Mouse (Mus musculus): ENCODE measurements around the gene Wnt11. TPM values are rescaled to one million over a fixed set of nuclear protein-coding genes. Genes with fewer than 3 reads are reported as not detected.

The Wnt11 gene
- polyA plus RNA-seq, 1 experiment, result not detected

DNA sequence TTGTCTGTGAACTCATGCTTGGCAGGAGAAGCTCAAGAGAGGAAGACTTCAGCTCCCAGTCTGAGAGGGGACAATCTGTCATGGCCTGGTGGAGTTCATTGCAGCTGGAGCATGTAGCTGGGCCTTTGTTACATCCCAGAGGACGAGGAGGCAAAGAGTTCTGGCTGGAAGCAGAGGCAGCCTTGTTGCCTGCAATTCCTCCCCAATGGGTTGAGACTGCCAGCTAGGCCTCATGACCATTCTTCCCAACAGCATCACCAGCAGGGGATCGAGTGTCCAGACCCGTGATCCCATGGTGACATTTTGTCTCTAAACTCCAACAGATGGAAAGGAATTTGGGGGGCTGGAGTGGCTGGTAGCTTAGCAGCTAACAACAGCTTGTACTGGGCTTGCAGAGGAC lies 40.5 kb upstream of the Wnt11 start:
- peaks cover 4% of the 10 kb centered on the region for H3K4me1 ChIP-seq (ENCODE audit: control insufficient read depth, insufficient read depth, low read length)
- TF ChIP-seq POLR2A (IDR thresholded peaks at IDR 0.05; ENCODE audit: insufficient read depth, low read length) (no peak), CTCF (IDR thresholded peaks at IDR 0.05; ENCODE audit: low read depth, low read length) (no peak)
- H3K27ac ChIP-seq (ENCODE audit: insufficient read depth, low read length), result no peak overlapping the region
- no peak overlapping the region for H3K4me3 ChIP-seq (ENCODE audit: low read depth, low read length)
- no peaks in the 10 kb centered on the region for H3K27me3 ChIP-seq (ENCODE audit: control insufficient read depth, insufficient read depth, low read length, poor library complexity, severe bottlenecking)
- no peaks in the 10 kb centered on the region for H3K36me3 ChIP-seq (ENCODE audit: control insufficient read depth, insufficient read depth, low read length, poor library complexity, severe bottlenecking)
- no peak overlapping the region for H3K9ac ChIP-seq (ENCODE audit: low read depth, poor library complexity, severe bottlenecking)
- no peaks in the 10 kb centered on the region for H3K9me3 ChIP-seq (replicated peaks; ENCODE audit: control insufficient read depth, insufficient read depth, low read length, poor library complexity, severe bottlenecking)

GRCm38 (mm10) chr7:98795637-98796036 lies 39.3 kb upstream of the Wnt11 start:
- no peaks in the 10 kb centered on the region for H3K9me3 ChIP-seq (replicated peaks; ENCODE audit: control insufficient read depth, insufficient read depth, low read length, poor library complexity, severe bottlenecking)
- H3K4me3 ChIP-seq (ENCODE audit: low read depth, low read length), result no peak overlapping the region
- no peaks in the 10 kb centered on the region for H3K27me3 ChIP-seq (ENCODE audit: control insufficient read depth, insufficient read depth, low read length, poor library complexity, severe bottlenecking)
- H3K36me3 ChIP-seq (ENCODE audit: control insufficient read depth, insufficient read depth, low read length, poor library complexity, severe bottlenecking), result no peaks in the 10 kb centered on the region
- no peak overlapping the region for H3K9ac ChIP-seq (ENCODE audit: low read depth, poor library complexity, severe bottlenecking)
- no peak overlapping the region for H3K27ac ChIP-seq (ENCODE audit: insufficient read depth, low read length)
- peaks cover 4% of the 10 kb centered on the region for H3K4me1 ChIP-seq (ENCODE audit: control insufficient read depth, insufficient read depth, low read length)
- TF ChIP-seq EP300 (IDR thresholded peaks at IDR 0.05; ENCODE audit: insufficient read depth, low read depth, low read length) (no peak), CTCF (IDR thresholded peaks at IDR 0.05; ENCODE audit: low read depth, low read length) (no peak), POLR2A (IDR thresholded peaks at IDR 0.05; ENCODE audit: insufficient read depth, low read length) (no peak)

GRCm38 (mm10) chr7:98797347-98798133 lies 37.4 kb upstream of the Wnt11 start:
- Histone ChIP-seq H3K27ac (ENCODE audit: insufficient read depth, low read length) (no peak overlapping the region), H3K27me3 (ENCODE audit: control insufficient read depth, insufficient read depth, low read length, poor library complexity, severe bottlenecking) (no peaks in the 10 kb centered on the region), H3K9ac (ENCODE audit: low read depth, poor library complexity, severe bottlenecking) (no peak overlapping the region), H3K9me3 (replicated peaks; ENCODE audit: control insufficient read depth, insufficient read depth, low read length, poor library complexity, severe bottlenecking) (no peaks in the 10 kb centered on the region), H3K4me3 (ENCODE audit: low read depth, low read length) (no peak overlapping the region), H3K36me3 (ENCODE audit: control insufficient read depth, insufficient read depth, low read length, poor library complexity, severe bottlenecking) (no peaks in the 10 kb centered on the region), H3K4me1 (ENCODE audit: control insufficient read depth, insufficient read depth, low read length) (peaks cover 4% of the 10 kb centered on the region)
- TF ChIP-seq EP300 (IDR thresholded peaks at IDR 0.05; ENCODE audit: insufficient read depth, low read depth, low read length), result no peak
- TF ChIP-seq POLR2A (IDR thresholded peaks at IDR 0.05; ENCODE audit: insufficient read depth, low read length), result no peak
- no peak for TF ChIP-seq CTCF (IDR thresholded peaks at IDR 0.05; ENCODE audit: low read depth, low read length)

DNA sequence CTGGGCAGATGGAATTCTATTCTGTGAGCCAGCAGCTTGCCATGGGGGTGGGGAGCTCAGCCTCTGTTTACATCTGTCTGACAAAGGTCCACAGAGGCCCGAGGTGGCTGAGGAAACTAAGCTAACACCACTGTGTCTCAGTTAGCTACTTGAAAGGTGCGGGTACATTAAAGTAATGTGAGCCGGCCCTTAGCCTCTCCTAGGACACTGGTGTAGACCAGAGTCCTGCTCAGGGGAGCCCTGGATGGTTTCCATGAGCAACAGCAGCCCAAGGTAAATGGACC lies 36.8 kb upstream of the Wnt11 start:
- TF ChIP-seq CTCF (IDR thresholded peaks at IDR 0.05; ENCODE audit: low read depth, low read length) (no peak), EP300 (IDR thresholded peaks at IDR 0.05; ENCODE audit: insufficient read depth, low read depth, low read length) (no peak), POLR2A (IDR thresholded peaks at IDR 0.05; ENCODE audit: insufficient read depth, low read length) (no peak)
- Histone ChIP-seq H3K27me3 (ENCODE audit: control insufficient read depth, insufficient read depth, low read length, poor library complexity, severe bottlenecking) (no peaks in the 10 kb centered on the region), H3K9me3 (replicated peaks; ENCODE audit: control insufficient read depth, insufficient read depth, low read length, poor library complexity, severe bottlenecking) (no peaks in the 10 kb centered on the region), H3K4me1 (ENCODE audit: control insufficient read depth, insufficient read depth, low read length) (peaks cover 4% of the 10 kb centered on the region), H3K9ac (ENCODE audit: low read depth, poor library complexity, severe bottlenecking) (no peak overlapping the region), H3K36me3 (ENCODE audit: control insufficient read depth, insufficient read depth, low read length, poor library complexity, severe bottlenecking) (no peaks in the 10 kb centered on the region), H3K27ac (ENCODE audit: insufficient read depth, low read length) (no peak overlapping the region), H3K4me3 (ENCODE audit: low read depth, low read length) (no peak overlapping the region)

DNA sequence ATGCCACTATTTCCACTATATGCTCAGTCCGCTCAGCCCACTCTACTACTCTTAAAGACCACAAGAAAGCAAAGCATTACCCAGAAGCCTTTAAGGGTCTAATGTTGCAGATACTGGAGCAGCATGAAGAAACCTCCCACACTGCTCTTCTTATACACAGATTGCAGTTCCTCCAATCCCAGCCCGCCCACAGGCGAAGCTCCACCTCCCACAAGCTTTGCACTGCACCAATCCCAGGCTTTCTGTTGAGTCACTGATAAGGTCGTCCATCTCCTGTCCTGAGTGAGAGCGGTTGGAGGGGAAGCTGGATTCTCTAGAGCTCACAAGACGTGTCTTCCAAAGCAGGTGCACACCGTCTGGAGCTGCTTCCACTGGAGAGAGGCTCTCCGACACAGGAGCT lies 34.5 kb upstream of the Wnt11 start:
- no peak for TF ChIP-seq EP300 (IDR thresholded peaks at IDR 0.05; ENCODE audit: insufficient read depth, low read depth, low read length)
- no peak for TF ChIP-seq POLR2A (IDR thresholded peaks at IDR 0.05; ENCODE audit: insufficient read depth, low read length)
- no peak for TF ChIP-seq CTCF (IDR thresholded peaks at IDR 0.05; ENCODE audit: low read depth, low read length)
- Histone ChIP-seq H3K4me3 (ENCODE audit: low read depth, low read length) (no peak overlapping the region), H3K27me3 (ENCODE audit: control insufficient read depth, insufficient read depth, low read length, poor library complexity, severe bottlenecking) (no peaks in the 10 kb centered on the region), H3K9ac (ENCODE audit: low read depth, poor library complexity, severe bottlenecking) (no peak overlapping the region), H3K4me1 (ENCODE audit: control insufficient read depth, insufficient read depth, low read length) (peaks cover 4% of the 10 kb centered on the region), H3K9me3 (replicated peaks; ENCODE audit: control insufficient read depth, insufficient read depth, low read length, poor library complexity, severe bottlenecking) (no peaks in the 10 kb centered on the region), H3K27ac (ENCODE audit: insufficient read depth, low read length) (no peak overlapping the region), H3K36me3 (ENCODE audit: control insufficient read depth, insufficient read depth, low read length, poor library complexity, severe bottlenecking) (no peaks in the 10 kb centered on the region)

DNA sequence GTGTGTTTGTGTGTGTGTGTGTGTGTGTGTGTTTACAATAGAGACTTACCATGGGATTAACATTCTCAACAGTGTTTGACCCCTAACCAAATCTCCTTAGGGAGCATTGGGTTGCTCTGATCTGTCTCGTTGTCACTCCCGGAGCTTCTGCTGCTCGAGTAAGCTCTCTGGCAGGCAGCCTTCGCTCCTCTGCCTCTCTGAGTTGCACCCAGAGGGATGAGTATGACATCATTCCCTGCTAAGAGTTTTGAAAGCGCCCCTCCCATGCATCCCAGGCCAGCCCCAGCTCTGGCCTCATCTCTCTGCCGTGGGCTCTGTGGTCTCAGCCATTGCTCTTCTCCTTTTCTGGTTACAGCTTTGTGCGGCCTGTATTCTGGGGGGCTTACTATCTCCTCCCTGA lies 33.8 kb upstream of the Wnt11 start:
- Histone ChIP-seq H3K27ac (ENCODE audit: insufficient read depth, low read length) (no peak overlapping the region), H3K4me3 (ENCODE audit: low read depth, low read length) (no peak overlapping the region), H3K9ac (ENCODE audit: low read depth, poor library complexity, severe bottlenecking) (no peak overlapping the region), H3K4me1 (ENCODE audit: control insufficient read depth, insufficient read depth, low read length) (peaks cover 4% of the 10 kb centered on the region), H3K27me3 (ENCODE audit: control insufficient read depth, insufficient read depth, low read length, poor library complexity, severe bottlenecking) (no peaks in the 10 kb centered on the region), H3K36me3 (ENCODE audit: control insufficient read depth, insufficient read depth, low read length, poor library complexity, severe bottlenecking) (no peaks in the 10 kb centered on the region), H3K9me3 (replicated peaks; ENCODE audit: control insufficient read depth, insufficient read depth, low read length, poor library complexity, severe bottlenecking) (no peaks in the 10 kb centered on the region)
- TF ChIP-seq CTCF (IDR thresholded peaks at IDR 0.05; ENCODE audit: low read depth, low read length), result no peak
- TF ChIP-seq POLR2A (IDR thresholded peaks at IDR 0.05; ENCODE audit: insufficient read depth, low read length), result no peak
- no peak for TF ChIP-seq EP300 (IDR thresholded peaks at IDR 0.05; ENCODE audit: insufficient read depth, low read depth, low read length)
